Mouse (Mus musculus) stomach, embryonic 14.5 days (tissue): ENCODE results near the gene Olfml1. TPM values are rescaled to one million over a fixed set of nuclear protein-coding genes. Genes with fewer than 3 reads are reported as not detected.

Experiments
- ATAC-seq: fragments of 200-750 bp; cut with Nextera tagmentation; 2 replicates; pipeline ENCODE4 v1.8.0; 2017; ENCODE audit warnings: low read depth, moderate TSS enrichment; ENCODE audit not compliant: insufficient number of reproducible peaks, insufficient read depth, low FRiP score
- H3K27ac ChIP-seq: fragments of 300-500 bp; sonication (generic); 2 replicates; pipeline ENCODE4 v1.5.1; 2014; ENCODE audit warnings: mild to moderate bottlenecking, low read length, moderate library complexity, mixed read lengths
- H3K27me3 ChIP-seq: fragments of 300-500 bp; sonication (generic); 2 replicates; pipeline ENCODE4 v1.6.1; 2014; ENCODE audit warnings: low read length, control low read depth, mixed read lengths; ENCODE audit not compliant: control insufficient read depth, insufficient read depth
- H3K36me3 ChIP-seq: fragments of 300-500 bp; sonication (generic); 2 replicates; pipeline ENCODE4 v1.6.1; 2014; ENCODE audit warnings: mild to moderate bottlenecking, control low read depth, low read length, moderate library complexity, mixed read lengths; ENCODE audit not compliant: control insufficient read depth, insufficient read depth
- H3K4me1 ChIP-seq: fragments of 300-500 bp; sonication (generic); 2 replicates; pipeline ENCODE4 v1.6.1; 2014; ENCODE audit warnings: low read length, control low read depth, mixed read lengths; ENCODE audit not compliant: control insufficient read depth, insufficient read depth
- H3K4me2 ChIP-seq: fragments of 300-500 bp; sonication (generic); replicated peaks from 2 replicates; pipeline ENCODE4 v1.6.1; 2014; ENCODE audit warnings: low read depth, low read length, control low read depth
- H3K4me3 ChIP-seq: fragments of 300-500 bp; sonication (generic); 2 replicates; pipeline ENCODE4 v1.5.1; 2014; ENCODE audit warnings: low read depth, low read length, control low read depth
- H3K9ac ChIP-seq: fragments of 300-500 bp; sonication (generic); replicated peaks from 2 replicates; pipeline ENCODE4 v1.6.1; 2014; ENCODE audit warnings: low read depth, mild to moderate bottlenecking, control low read depth, low read length, moderate library complexity, mixed read lengths
- H3K9me3 ChIP-seq: fragments of 300-500 bp; sonication (generic); 2 replicates; pipeline ENCODE4 v1.6.1; 2016; ENCODE audit warnings: low read depth, low read length, control low read depth; ENCODE audit not compliant: control insufficient read depth
- WGBS: fragments of 180-500 bp; shearing (Covaris S2); extraction: QIAGEN DNeasy Blood & Tissue Kit; methylation state at CpG from one replicate; pipeline ENCODE4 v1.1.7; 2014; 5-methylcytosine and 5-hydroxymethylcytosine counted together
- polyA plus RNA-seq: library from polyadenylated mRNA; unstranded; fragments of >200 nt; fragmentation: Nextera tagmentation; extraction: Ambion mirVana; gene quantifications from 2 replicates; pipeline ENCODE4 v1.2.1, GENCODE M21; 2014

Gene Olfml1
- polyA plus RNA-seq, 1 experiment from 2014 or later, result 22.6 TPM

DNA sequence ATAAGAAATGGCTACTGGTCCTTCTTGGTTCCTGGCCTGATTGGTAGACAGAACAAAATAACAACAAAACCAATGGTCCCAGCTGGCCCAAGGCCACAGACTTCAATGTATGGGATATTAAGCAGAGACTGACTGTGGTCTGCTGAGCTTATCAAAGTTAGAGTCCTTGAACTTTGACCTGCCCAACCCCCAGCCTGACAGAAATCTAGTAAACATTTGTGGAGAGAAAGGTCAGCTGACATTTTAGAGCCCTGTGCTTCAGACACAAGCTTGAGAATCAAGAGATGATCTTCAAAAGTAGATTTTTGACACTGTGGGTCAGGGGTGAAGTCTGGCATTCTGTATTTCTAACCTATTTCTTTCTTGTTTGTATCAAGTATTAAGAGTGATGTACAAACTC, 29.5 kb downstream of the Olfml1 start:
- Histone ChIP-seq H3K4me2 (no peak overlapping the region), H3K27ac (no peak overlapping the region), H3K27me3 (no peaks in the 10 kb centered on the region), H3K9ac (no peak overlapping the region), H3K36me3 (no peaks in the 10 kb centered on the region), H3K9me3 (no peaks in the 10 kb centered on the region), H3K4me3 (no peak overlapping the region), H3K4me1 (no peaks in the 10 kb centered on the region)
- no peak for ATAC-seq

- no peaks in the 10 kb centered on the region for H3K9me3 ChIP-seq
- H3K4me2 ChIP-seq, result no peak overlapping the region
- no peaks in the 10 kb centered on the region for H3K4me1 ChIP-seq
- ATAC-seq, result no peak
- no peaks in the 10 kb centered on the region for H3K36me3 ChIP-seq
- H3K27ac ChIP-seq, result no peak overlapping the region
- WGBS, result 78% methylated on average over 3 of the region's 3 CpGs
- no peak overlapping the region for H3K9ac ChIP-seq
- H3K4me3 ChIP-seq, result no peak overlapping the region
- no peaks in the 10 kb centered on the region for H3K27me3 ChIP-seq
Observed at GRCm38 (mm10) chr7:107597956-107598355, 30.7 kb downstream of the Olfml1 start.

DNA sequence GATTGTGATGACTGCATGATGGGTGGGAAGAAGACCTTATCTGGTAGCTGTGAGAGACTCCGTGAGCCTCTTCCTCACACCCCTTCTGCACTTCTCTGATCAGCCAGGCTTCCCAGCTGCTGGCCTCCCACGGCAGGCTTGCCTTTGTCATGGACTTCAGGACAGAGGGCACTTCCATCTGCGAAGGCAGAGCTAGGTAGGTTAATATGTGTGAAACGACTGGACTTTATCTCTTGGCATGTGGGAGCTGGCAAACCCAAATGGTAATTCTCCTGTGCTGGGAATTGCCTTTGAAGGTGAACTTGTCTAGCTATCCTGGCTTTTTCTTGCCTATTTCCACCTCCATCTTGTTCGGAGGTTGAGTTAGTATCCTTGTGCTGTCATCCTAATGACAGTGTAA, 33.4 kb downstream of the Olfml1 start:
- Histone ChIP-seq H3K4me1 (no peaks in the 10 kb centered on the region), H3K9me3 (no peaks in the 10 kb centered on the region), H3K4me3 (no peak overlapping the region), H3K36me3 (no peaks in the 10 kb centered on the region), H3K27ac (no peak overlapping the region), H3K9ac (no peak overlapping the region), H3K27me3 (no peaks in the 10 kb centered on the region), H3K4me2 (no peak overlapping the region)
- 74% methylated on average over 5 of the region's 5 CpGs for WGBS
- no peak for ATAC-seq

DNA sequence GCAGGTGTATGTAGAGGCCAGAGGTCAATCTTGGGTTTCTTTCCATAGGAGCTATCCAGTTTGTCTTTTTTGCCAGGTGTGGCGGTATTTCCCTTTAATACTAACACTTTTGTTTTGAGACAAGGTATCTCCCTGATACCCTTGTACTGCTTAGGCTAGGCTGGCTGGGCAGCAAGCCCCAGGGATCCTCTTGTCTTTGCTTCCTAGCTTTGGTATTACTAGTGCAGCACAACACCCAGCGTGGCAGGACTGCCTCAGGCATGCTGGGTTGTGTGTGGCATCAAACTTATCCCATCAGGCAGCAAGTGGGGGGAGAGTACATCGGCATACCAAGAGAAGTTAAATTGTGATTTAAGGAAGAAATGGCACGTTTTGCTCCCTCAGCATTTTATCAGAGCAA, 35.3 kb downstream of the Olfml1 start:
- 70% methylated on average over 4 of the region's 4 CpGs for WGBS
- no peak overlapping the region for H3K27ac ChIP-seq
- H3K4me3 ChIP-seq, result no peak overlapping the region
- no peaks in the 10 kb centered on the region for H3K27me3 ChIP-seq
- no peak overlapping the region for H3K4me2 ChIP-seq
- ATAC-seq, result no peak
- no peaks in the 10 kb centered on the region for H3K9me3 ChIP-seq
- H3K9ac ChIP-seq, result no peak overlapping the region
- H3K36me3 ChIP-seq, result no peaks in the 10 kb centered on the region
- no peaks in the 10 kb centered on the region for H3K4me1 ChIP-seq

- no peaks in the 10 kb centered on the region for H3K27me3 ChIP-seq
- H3K27ac ChIP-seq, result no peak overlapping the region
- H3K9ac ChIP-seq, result no peak overlapping the region
- no peak for ATAC-seq
- WGBS, result 72% methylated on average over 6 of the region's 6 CpGs
- H3K9me3 ChIP-seq, result no peaks in the 10 kb centered on the region
- H3K4me2 ChIP-seq, result no peak overlapping the region
- H3K4me1 ChIP-seq, result no peaks in the 10 kb centered on the region
- no peaks in the 10 kb centered on the region for H3K36me3 ChIP-seq
- no peak overlapping the region for H3K4me3 ChIP-seq
Observed at GRCm38 (mm10) chr7:107602913-107603312, 35.7 kb downstream of the Olfml1 start.

- Histone ChIP-seq H3K4me3 (no peak overlapping the region), H3K4me2 (no peak overlapping the region), H3K27me3 (no peaks in the 10 kb centered on the region), H3K9ac (no peak overlapping the region), H3K9me3 (no peaks in the 10 kb centered on the region), H3K27ac (no peak overlapping the region), H3K36me3 (no peaks in the 10 kb centered on the region), H3K4me1 (no peaks in the 10 kb centered on the region)
- no peak for ATAC-seq
- WGBS, result 84% methylated on average over 1 of the region's 1 CpGs
Observed at GRCm38 (mm10) chr7:107607766-107608165, 40.5 kb downstream of the Olfml1 start.

GRCm38 (mm10) chr7:107609622-107610255, 42.5 kb downstream of the Olfml1 start:
- Histone ChIP-seq H3K9ac (no peak overlapping the region), H3K4me1 (no peaks in the 10 kb centered on the region), H3K27ac (no peak overlapping the region), H3K9me3 (no peaks in the 10 kb centered on the region), H3K27me3 (no peaks in the 10 kb centered on the region), H3K4me2 (no peak overlapping the region), H3K4me3 (no peak overlapping the region), H3K36me3 (no peaks in the 10 kb centered on the region)
- WGBS, result 91% methylated on average over 2 of the region's 2 CpGs
- ATAC-seq, result no peak

GRCm38 (mm10) chr7:107610880-107611279, 43.6 kb downstream of the Olfml1 start:
- 82% methylated on average over 5 of the region's 5 CpGs for WGBS
- no peak for ATAC-seq
- Histone ChIP-seq H3K27ac (no peak overlapping the region), H3K9ac (no peak overlapping the region), H3K4me2 (no peak overlapping the region), H3K36me3 (no peaks in the 10 kb centered on the region), H3K4me3 (no peak overlapping the region), H3K4me1 (no peaks in the 10 kb centered on the region), H3K27me3 (no peaks in the 10 kb centered on the region), H3K9me3 (no peaks in the 10 kb centered on the region)
